Mouse (Mus musculus): ENCODE measurements around the gene Lsm7.

The Lsm7 gene

DNA sequence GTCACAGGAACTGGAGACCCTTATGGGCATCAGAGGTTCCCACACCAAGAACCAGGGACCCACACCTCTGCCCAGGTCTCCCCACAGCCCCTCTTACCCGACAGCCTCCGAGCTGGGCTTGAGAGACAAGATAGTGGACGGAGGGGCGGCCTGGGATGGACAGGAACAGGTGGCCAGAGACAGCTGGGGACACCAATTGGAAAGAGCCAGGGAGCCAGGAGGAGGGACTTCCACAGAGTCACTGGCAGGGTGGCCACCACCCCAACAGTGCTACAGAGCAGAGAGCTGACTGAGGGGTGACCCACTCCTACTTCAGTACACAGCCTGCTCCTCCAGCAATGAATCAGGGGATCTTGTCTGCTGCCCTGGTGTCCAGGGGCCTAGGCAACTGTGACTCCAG, 41.6 kb downstream of the Lsm7 start, which contains the start of gene Jsrp1:
Gene Jsrp1, minus strand, starts transcription at position 133 of the 400 bp plus-strand sequence.
- TF ChIP-seq GATA4 (IDR thresholded peaks at IDR 0.05; ENCODE audit: insufficient replicate concordance, low read length): no peak

DNA sequence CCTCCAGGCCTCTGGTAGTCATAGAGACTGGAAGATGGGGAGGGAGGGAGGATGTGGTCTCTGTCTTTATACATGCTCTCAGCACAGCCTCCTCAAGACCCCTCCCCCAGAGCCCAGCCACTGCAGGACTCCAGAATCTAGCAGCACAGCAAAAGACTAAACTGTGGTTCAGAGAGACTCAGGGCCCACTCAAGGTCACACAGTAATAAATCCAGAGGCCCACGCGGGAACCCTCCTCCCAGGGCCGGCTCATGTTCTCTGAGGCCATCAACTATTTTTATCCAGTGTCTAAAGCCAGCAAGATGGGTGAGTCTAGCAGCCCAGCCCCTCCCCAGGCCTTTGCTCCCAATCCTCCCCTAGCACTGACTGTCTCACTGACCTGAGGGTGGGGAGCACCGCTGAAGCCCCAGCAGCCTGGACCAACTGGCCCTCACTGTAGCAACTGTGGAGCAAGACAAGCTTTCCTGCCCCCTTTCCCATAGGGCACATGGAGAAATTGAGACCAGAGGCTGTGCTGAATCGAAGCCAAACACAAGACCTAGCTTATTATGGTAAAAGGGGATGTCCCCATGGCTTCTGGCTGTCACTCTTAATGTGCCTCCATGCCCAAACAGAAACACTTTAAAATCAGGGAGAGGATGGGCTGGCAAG, 42.5 kb downstream of the Lsm7 start:
- TF ChIP-seq GATA4 (IDR thresholded peaks at IDR 0.05; ENCODE audit: insufficient replicate concordance, low read length): no peak

DNA sequence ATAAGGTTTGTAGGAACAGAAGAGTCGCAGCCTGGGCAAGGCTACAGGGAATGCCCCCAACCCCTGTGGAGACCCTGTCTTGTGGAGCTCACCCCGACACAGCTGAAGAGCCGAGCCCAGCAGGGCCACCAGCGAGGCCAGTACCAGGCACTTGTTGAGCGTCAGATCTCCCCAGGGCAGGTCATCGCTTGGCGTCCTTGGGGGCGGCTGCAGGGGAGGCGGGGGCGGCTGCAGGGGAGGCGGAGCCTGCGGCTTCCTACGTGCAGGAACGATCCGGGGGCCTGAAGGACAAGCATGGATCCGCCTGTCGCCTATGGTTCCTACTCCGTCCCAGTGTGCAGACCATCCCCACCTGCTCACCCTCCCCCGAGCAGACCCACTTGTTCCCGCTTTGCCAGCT, 44.9 kb downstream of the Lsm7 start:
- TF ChIP-seq GATA4 (IDR thresholded peaks at IDR 0.05; ENCODE audit: insufficient replicate concordance, low read length): no peak

DNA sequence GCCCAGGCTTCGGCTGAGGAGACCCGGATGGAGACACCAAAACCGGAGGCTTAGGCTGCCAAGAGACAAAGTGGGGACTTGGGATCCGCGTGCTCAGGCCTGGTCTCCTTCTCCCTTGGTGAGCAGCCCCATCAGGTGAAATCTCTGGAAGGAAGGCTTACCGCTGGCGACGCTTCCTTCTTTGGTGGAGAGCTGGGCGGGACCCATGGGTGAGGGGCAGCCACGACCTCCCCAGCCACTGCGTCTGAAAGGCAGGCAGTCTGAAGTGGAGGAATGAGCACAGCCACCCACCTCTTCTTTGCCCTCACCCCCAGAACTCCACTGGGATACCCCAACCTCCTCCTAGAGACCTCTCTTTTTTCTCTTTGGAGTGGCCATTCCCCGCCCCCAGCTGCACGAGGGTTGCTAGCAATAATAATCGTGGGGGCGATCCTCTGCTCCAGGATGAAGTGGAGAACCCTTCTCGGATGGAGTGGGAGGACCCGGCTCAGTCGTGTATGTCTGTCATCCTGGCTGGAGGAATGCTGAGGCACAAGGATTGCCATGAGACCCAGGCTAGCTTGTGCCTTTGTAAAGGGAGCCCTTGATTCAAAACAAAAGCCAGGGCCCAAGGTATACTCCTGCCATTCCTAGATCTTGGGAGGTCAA, 45.9 kb downstream of the Lsm7 start:
- no peak for TF ChIP-seq GATA4 (IDR thresholded peaks at IDR 0.05; ENCODE audit: insufficient replicate concordance, low read length)

DNA sequence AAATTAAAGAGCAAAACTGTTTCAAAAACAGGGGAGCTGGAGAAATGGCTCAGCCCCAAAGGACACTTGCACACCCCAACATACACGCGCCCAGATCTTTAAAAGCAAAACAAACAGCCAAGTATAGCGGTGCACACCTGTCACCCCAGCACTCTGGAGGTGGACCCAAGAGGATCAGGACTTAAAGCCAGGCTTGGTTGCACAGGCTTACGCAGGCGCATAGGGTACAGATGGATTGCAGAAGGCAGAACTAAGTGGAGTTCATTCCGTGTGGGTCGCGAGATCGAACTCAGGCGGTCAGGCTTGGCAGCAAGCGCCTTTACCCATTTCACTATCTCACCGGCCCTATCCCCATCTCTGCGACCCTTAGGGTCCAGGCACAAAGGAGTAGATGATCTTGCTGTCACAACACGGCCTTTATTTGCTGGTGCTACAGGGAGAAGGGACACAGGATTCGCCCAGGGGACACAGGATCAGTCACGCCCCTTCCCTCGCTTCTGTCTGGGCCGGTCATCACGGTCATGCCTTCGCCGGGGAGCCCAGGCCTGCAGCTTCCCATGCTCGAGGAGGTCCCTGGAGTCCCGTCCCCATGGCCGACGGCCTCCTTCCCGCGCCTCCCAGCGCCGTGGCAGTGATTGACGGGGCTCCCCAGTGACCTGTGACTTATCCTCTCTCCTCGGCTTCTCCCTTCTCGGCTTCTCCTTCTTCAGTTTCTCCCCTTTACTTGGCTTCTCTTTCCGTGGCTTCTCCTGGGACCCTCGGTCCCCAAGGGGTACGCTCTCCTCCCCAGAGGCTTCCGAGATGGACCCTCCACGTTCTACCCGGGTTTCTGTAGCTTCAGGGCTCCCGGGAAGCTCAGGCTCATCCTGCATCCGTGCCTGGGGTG, 46.7 kb downstream of the Lsm7 start:
- TF ChIP-seq GATA4 (IDR thresholded peaks at IDR 0.05; ENCODE audit: insufficient replicate concordance, low read length): no peak

DNA sequence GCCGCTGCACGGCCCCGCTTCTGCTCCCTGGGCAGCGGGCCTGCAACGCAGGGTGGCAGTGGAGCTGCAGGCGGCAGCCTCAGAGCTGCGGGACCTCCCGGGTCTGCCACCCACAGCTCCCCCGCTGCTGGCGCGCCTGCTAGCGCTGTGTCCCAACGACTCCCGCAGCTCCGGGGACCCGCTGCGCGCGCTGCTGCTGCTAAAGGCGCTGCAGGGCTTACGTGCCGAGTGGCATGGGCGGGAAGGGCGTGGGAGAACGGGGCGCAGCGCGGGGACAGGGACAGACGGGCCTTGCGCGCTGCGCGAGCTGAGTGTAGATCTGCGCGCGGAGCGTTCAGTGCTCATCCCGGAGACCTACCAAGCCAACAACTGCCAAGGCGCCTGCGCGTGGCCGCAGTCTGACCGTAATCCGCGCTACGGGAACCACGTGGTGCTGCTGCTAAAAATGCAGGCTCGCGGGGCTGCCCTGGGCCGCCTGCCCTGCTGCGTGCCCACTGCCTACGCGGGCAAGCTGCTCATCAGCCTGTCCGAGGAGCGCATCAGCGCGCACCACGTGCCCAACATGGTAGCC, 47.9 kb downstream of the Lsm7 start:
- TF ChIP-seq GATA4 (IDR thresholded peaks at IDR 0.05; ENCODE audit: insufficient replicate concordance, low read length): no peak

DNA sequence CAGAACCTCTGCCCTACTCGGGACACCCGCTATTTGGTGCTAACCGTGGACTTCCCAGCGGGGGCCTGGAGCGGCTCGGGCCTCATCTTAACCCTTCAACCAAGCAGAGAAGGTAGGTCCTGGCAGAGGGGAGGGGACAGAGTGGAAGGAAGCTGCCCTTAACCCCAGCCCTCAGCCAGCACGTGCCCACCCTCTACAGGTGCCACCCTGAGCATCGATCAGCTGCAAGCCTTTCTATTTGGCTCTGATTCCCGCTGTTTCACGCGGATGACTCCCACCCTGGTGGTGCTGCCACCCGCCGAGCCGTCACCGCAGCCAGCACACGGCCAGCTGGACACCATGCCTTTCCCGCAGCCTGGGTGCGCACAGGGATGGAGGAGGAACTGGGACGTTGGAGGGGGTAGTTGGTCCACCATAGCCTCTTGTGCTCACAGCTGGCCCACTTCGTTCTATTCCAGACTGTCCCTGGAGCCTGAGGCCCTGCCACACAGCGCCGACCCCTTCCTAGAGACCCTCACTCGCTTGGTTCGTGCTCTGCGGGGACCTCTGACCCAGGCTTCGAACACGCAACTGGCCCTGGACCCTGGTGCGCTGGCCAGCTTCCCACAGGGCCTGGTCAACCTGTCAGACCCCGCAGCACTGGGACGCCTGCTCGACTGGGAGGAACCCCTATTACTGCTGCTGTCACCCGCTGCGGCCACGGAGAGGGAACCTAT, 48.5 kb downstream of the Lsm7 start:
- TF ChIP-seq GATA4 (IDR thresholded peaks at IDR 0.05; ENCODE audit: insufficient replicate concordance, low read length): no peak

DNA sequence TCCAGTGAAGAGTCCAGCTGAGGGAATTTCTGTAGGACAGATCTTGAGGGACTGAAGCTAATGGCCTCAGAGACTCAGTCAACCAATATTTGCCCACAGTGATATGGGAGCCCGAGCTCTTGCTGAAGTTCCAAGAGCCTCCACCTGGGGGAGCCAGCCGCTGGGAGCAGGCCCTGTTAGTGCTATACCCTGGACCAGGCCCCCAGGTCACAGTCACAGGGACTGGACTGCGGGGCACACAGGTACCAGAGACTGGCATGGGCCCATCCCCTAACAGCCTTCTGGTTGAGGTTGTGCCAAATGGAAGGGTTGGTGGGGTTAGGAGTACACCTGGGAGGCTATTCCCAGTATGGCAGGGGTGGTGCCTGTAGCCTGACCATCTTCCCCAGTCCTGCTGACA, 49.1 kb downstream of the Lsm7 start:
- TF ChIP-seq GATA4 (IDR thresholded peaks at IDR 0.05; ENCODE audit: insufficient replicate concordance, low read length): no peak

DNA sequence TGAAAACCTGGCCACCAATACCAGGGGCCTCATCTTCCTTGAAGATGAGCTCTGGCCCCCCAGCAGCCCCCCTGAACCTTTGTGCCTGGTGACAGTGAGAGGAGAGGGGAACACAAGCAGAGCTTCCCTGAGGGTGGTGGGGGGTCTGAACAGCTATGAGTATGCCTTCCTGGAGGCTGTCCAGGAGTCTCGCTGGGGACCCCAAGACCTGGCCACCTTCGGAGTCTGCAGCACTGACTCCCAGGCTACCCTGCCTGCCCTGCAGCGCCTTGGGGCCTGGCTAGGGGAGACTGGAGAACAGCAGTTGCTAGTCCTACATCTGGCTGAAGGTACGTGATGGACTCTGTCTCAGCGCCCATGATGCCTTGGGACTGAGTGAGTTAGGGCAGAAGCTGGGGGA, 49.7 kb downstream of the Lsm7 start:
- no peak for TF ChIP-seq GATA4 (IDR thresholded peaks at IDR 0.05; ENCODE audit: insufficient replicate concordance, low read length)

DNA sequence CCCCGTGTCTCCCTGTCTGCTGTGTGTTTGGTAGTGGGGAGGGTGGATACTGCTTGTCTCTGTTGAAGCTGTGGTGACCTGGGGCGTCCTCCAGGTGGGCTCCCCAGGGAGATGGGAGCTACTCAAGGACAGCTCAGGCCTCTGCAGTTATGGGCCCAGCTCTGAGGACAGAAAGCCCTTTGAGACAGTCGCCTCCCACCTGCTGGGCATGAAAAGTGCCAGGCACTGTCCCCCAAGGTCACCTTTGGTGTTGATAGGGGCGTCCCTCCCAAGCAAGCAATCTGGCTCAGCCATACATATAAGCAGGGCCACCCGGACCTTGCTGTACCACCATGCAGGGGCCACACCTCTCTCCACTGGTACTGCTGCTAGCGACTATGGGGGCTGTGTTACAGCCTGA, 50.1 kb downstream of the Lsm7 start, which contains the start of gene Amh:
Gene Amh, plus strand, starts transcription at position 328 of the 400 bp plus-strand sequence.
- no peak for TF ChIP-seq GATA4 (IDR thresholded peaks at IDR 0.05; ENCODE audit: insufficient replicate concordance, low read length)

DNA sequence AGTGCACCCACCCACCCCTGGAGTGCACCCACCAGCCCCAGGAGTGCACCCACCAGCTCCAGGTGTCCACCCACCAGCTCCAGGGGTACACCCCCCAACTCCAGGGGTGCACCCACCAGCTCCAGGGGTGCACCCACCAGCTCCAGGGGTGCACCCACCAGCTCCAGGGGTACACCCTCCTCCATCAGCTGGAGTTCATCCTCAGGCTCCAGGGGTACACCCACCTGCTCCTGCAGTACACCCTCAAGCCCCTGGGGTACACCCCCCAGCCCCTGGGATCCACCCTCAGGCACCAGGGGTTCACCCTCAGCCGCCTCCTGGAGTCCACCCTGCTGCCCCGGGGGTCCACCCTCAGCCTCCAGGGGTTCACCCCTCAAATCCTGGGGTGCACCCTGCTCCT, 50.7 kb downstream of the Lsm7 start:
- TF ChIP-seq GATA4 (IDR thresholded peaks at IDR 0.05; ENCODE audit: insufficient replicate concordance, low read length): no peak

DNA sequence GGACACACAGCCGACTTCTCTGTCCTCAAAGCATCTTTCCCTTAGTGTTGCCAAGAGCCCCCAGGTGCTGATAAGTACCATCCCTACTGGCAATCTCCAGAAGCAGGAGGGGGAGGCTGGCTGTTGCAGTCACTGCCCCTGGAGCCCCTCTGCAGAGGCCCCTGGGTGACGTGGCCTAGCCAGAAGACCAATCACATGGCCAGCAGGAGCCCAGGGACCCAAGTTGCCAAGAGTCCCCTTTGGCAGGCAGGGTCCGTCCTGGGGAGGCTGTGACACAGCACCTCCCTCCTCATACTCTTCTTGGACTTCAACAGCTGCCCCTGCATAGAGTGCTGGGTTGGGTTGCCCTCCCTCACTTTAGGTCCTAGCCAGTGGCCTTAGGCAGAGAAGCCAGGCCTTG, 52.0 kb downstream of the Lsm7 start:
- TF ChIP-seq GATA4 (IDR thresholded peaks at IDR 0.05; ENCODE audit: insufficient replicate concordance, low read length): no peak

Measured in liver, adult (tissue).